Mouse (Mus musculus) kidney, postnatal 0 days (tissue): ENCODE measurements at regions not wholly inside any gene's neighbourhood (a gene's known extent, or its start where the extent isn't known, plus 50 kb on each side); places are given as distances from the start of the nearest gene placed in this dataset.
A peak's percentile ranks its signal among the peaks of the same experiment; 100 is the strongest.
"Not testable (repeated sequence)": the region's sequence is repeated elsewhere in the genome, so short reads cannot be mapped to it uniquely, and the experiment has no call there.

Source experiments
- ATAC-seq: fragments of 200-750 bp; cut with Nextera tagmentation; replicated peaks from 2 replicates; pipeline ENCODE4 v1.8.0; 2017; ENCODE audit warnings: low read depth, moderate number of reproducible peaks, moderate TSS enrichment, moderate library complexity; ENCODE audit not compliant: low FRiP score
- DNase-seq: peaks from one replicate; pipeline ENCODE4 v3.0.0-alpha.2; 2016; ENCODE audit warnings: low spot score
- H3K27ac ChIP-seq: fragments of 300-500 bp; sonication (generic); 2 replicates; pipeline ENCODE4 v1.5.1; 2014; ENCODE audit warnings: mild to moderate bottlenecking
- H3K27me3 ChIP-seq: fragments of 300-500 bp; sonication (generic); 2 replicates; pipeline ENCODE4 v1.6.1; 2014; ENCODE audit warnings: low read length, mixed read lengths; ENCODE audit not compliant: insufficient read depth
- H3K36me3 ChIP-seq: fragments of 300-500 bp; sonication (generic); 2 replicates; pipeline ENCODE4 v1.6.1; 2014; ENCODE audit warnings: low read length, mixed read lengths; ENCODE audit not compliant: insufficient read depth
- H3K4me1 ChIP-seq: fragments of 300-500 bp; sonication (generic); replicated peaks from 2 replicates; pipeline ENCODE4 v1.6.1; 2014; ENCODE audit warnings: antibody characterized with exemption, low read length, mixed read lengths; ENCODE audit not compliant: insufficient read depth
- H3K4me2 ChIP-seq: fragments of 300-500 bp; sonication (generic); 2 replicates; pipeline ENCODE4 v1.6.1; 2014; ENCODE audit warnings: mild to moderate bottlenecking, low read length, moderate library complexity, mixed read lengths
- H3K4me3 ChIP-seq: fragments of 300-500 bp; sonication (generic); replicated peaks from 2 replicates; pipeline ENCODE4 v1.5.1; 2014; ENCODE audit warnings: low read depth, low read length
- H3K9ac ChIP-seq: fragments of 300-500 bp; sonication (generic); 2 replicates; pipeline ENCODE4 v1.6.1; 2014; ENCODE audit warnings: low read depth, low read length
- H3K9me3 ChIP-seq: fragments of 300-500 bp; sonication (generic); replicated peaks from 2 replicates; pipeline ENCODE4 v1.6.1; 2016; ENCODE audit warnings: low read length, inconsistent platforms, mixed read lengths
- CTCF ChIP-seq: IDR thresholded peaks from 2 replicates; pipeline ENCODE4 v1.5.1; 2016; ENCODE audit warnings: antibody characterized with exemption, low read depth, mild to moderate bottlenecking, moderate library complexity
- WGBS: fragments of 180-500 bp; shearing (Covaris S2); extraction: QIAGEN DNeasy Blood & Tissue Kit; methylation state at CpG from one replicate; pipeline ENCODE4 v1.1.7; 2014; 5-methylcytosine and 5-hydroxymethylcytosine counted together

- ATAC-seq (no peak), DNase-seq (no peak)
- H3K4me2 ChIP-seq = no peak overlapping the region
- TF ChIP-seq CTCF = no peak
- no peak overlapping the region for H3K9ac ChIP-seq
- H3K36me3 ChIP-seq = no peaks in the 10 kb centered on the region
- H3K9me3 ChIP-seq = no peaks in the 10 kb centered on the region
- no peak overlapping the region for H3K4me3 ChIP-seq
- no peak overlapping the region for H3K27ac ChIP-seq
- no peaks in the 10 kb centered on the region for H3K27me3 ChIP-seq
- H3K4me1 ChIP-seq = no peaks in the 10 kb centered on the region
Measured at GRCm38 (mm10) chr12:46636888-46637287, 181.8 kb downstream of the Nova1 start.

GRCm38 (mm10) chr12:46635125-46635772 is 183.5 kb downstream of the Nova1 start:
- WGBS = 10% methylated on average over 6 of the region's 6 CpGs
- Histone ChIP-seq H3K27me3 (no peaks in the 10 kb centered on the region), H3K36me3 (no peaks in the 10 kb centered on the region), H3K4me1 (no peaks in the 10 kb centered on the region), H3K9ac (no peak overlapping the region), H3K27ac (no peak overlapping the region), H3K9me3 (no peaks in the 10 kb centered on the region), H3K4me2 (no peak overlapping the region), H3K4me3 (no peak overlapping the region)
- DNase-seq = peak; percentile 24
- TF ChIP-seq CTCF = peak; percentile 28; the same call in 1 of the 2 replicates
- ATAC-seq = peak; percentile 46; the same call in 1 of the 2 replicates

GRCm38 (mm10) chr12:46634771-46635124 is 184.0 kb downstream of the Nova1 start:
- H3K9me3 ChIP-seq = no peaks in the 10 kb centered on the region
- H3K9ac ChIP-seq = no peak overlapping the region
- 6% methylated on average over 1 of the region's 1 CpGs for WGBS
- H3K27me3 ChIP-seq = no peaks in the 10 kb centered on the region
- DNase-seq = no peak
- no peak overlapping the region for H3K4me2 ChIP-seq
- no peak overlapping the region for H3K27ac ChIP-seq
- no peaks in the 10 kb centered on the region for H3K36me3 ChIP-seq
- no peak for TF ChIP-seq CTCF
- no peaks in the 10 kb centered on the region for H3K4me1 ChIP-seq
- no peak overlapping the region for H3K4me3 ChIP-seq
- 0 out of 2 replicates have a peak, but pooled peaks have one; percentile 29 for ATAC-seq

- not testable (repeated sequence) for ATAC-seq, H3K9ac ChIP-seq, H3K4me3 ChIP-seq, H3K4me2 ChIP-seq, H3K9me3 ChIP-seq, H3K27ac ChIP-seq, DNase-seq, H3K4me1 ChIP-seq, H3K36me3 ChIP-seq, H3K27me3 ChIP-seq
Measured at GRCm38 (mm10) chr12:46632384-46632783, 186.3 kb downstream of the Nova1 start.

GRCm38 (mm10) chr12:46627320-46627719 is 191.4 kb downstream of the Nova1 start:
- Histone ChIP-seq H3K27me3 (no peaks in the 10 kb centered on the region), H3K36me3 (no peaks in the 10 kb centered on the region), H3K9me3 (no peaks in the 10 kb centered on the region), H3K4me2 (no peak overlapping the region), H3K4me1 (no peaks in the 10 kb centered on the region), H3K27ac (no peak overlapping the region), H3K4me3 (no peak overlapping the region), H3K9ac (no peak overlapping the region)
- ATAC-seq (no peak), DNase-seq (no peak)
- 72% methylated on average over 2 of the region's 2 CpGs for WGBS
- TF ChIP-seq CTCF = no peak

GRCm38 (mm10) chr12:46611439-46611838 is 207.3 kb downstream of the Nova1 start:
- H3K4me3 ChIP-seq = no peak overlapping the region
- 82% methylated on average over 2 of the region's 2 CpGs for WGBS
- H3K27ac ChIP-seq = no peak overlapping the region
- no peaks in the 10 kb centered on the region for H3K36me3 ChIP-seq
- no peaks in the 10 kb centered on the region for H3K9me3 ChIP-seq
- no peaks in the 10 kb centered on the region for H3K4me1 ChIP-seq
- no peak for ATAC-seq
- no peak overlapping the region for H3K9ac ChIP-seq
- H3K27me3 ChIP-seq = no peaks in the 10 kb centered on the region
- TF ChIP-seq CTCF = no peak
- no peak overlapping the region for H3K4me2 ChIP-seq
- DNase-seq = no peak
